Mouse (Mus musculus): ENCODE measurements around the gene Eif2s1.
A peak's percentile ranks its signal among the peaks of the same experiment; 100 is the strongest.

Eif2s1 gene

DNA sequence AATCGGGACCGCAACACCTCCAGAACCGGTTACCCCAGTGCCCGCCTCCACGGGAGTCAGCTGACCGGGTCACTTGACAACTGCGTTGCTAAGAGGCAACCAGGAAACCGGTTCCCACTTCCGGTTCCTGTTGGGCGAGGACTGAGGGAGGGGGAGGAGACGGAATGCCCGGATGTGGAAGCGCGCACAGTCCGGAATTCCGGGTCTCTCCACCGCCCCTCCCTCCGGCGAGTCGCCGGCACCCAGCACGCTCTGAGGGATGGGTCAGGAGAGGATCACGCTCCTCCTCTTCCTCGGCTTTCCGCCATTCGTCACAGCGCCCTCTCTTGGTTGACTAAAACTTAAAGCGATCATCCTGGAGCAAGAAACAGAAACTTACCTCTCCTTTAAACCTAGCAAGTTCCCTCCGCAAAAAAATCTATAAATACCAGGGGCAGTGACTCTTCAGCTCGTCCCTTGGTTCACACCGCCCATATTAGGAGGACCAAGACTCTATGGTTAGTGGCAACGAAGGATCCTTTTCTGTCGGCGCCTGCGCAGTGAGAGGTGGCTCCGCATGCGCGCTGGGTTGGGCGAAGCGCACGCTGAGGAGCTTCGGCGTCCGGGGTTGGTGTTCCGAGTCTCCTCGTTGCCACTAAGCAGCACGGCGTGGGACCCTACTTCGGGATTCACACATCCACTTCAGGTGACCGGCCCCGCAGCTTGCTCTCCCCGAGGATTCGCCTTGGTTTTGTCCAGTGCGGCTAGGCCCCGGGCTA is at the start of gene Eif2s1, which contains the start of gene Atp6v1d:
Eif2s1 (plus strand) TSS at position 324 of the 758 bp plus-strand sequence.
Atp6v1d (minus strand) TSS at position 143 of the 758 bp plus-strand sequence.
- DNase-seq (ENCODE audit: low spot score): peak; percentile 98

DNA sequence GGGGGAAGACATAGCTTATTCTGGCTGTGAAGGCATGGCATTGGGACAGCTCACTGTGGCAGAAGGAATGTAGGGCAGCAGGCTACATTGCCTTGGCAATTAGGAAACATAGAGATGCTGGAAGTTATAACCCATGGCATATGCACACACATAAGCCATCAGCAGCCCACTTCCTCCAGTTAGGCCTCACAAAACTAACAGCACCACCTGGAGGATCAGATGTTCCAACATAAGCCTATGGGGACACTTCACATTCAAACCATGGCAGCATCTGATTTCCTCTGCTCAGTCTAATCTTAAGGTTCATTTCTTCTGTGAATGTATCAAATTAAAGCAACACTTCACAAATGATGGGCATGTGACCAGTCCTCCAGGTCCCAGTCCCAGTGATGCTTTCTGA is 47.2 kb upstream of the Eif2s1 start:
- DNase-seq (ENCODE audit: low spot score): no peak

DNA sequence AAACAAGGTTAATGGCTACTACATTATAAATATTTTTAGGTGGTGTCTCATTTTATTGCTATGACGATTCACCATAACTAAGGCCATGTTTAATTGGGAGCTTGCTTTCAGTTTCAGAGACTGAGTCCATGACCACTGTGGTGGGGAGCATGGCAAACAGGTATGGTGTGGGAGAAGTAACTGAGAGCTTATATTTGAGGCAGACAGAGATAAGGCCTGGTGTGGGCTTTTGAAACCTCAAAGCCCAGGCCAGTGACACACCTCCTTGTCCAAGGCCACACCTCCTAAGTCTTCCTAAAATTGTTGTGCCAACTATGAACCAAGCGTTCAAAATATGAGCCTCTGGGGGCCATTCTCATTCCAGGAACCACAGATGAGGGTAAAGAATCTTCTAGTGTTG is 27.1 kb upstream of the Eif2s1 start:
- DNase-seq (ENCODE audit: low spot score): no peak

DNA sequence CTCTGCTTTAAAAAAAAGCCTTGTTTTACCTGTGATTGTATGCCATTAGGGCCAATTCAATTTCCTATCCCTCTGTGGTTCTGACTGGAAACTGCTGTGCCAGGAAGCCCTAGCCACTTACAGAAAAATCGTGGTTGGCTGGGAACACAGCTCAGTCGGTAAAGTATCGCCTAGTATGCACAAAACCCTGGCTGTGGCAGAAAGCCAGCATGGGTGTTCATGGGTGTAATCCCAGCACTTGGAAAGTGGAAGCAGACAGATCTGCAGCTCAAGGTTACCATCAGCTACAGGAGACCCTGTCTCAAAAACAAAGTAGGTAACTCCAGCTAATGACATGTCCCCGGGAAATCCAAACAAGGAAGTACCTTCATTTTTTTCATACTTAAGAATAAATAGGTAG is 21.7 kb upstream of the Eif2s1 start:
- no peak for DNase-seq (ENCODE audit: low spot score)

DNA sequence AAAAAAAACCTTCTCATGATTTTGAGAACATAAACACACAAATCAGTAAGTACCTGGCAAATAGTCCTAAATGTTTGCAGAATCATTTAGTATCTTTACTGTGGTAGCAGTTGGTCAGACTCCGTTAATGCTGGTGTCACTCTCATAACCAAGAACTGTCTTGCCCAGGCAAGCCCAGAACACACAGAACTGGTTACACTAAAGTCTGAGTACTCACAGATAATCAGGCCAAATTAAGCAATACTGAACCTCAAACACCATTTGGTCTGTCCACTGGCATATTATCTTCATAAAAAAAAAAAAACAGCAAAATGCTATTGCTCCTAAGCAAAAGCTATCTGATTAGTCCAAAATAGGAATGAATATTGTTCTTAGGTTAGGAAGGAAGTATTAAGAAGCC is 19.2 kb upstream of the Eif2s1 start:
- DNase-seq (ENCODE audit: low spot score): no peak

DNA sequence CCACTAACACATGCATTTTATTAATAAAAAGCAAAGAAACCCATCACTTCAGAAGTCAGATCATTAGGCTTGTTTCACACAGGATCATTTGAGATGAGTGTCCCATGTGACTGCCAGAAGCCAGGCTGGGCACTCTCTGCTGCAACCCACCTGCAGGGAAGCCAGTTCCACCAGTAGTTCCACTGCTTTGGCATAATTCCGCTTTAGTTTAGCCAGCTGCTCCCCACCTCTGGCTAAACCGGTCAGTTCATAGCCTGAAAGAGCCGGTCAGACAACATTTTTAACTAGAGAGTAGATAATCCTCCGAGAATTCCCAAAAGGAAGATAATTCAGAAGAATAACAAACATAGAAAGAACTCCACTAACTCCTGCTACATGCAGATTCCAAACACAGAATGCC is 13.4 kb upstream of the Eif2s1 start:
- DNase-seq (ENCODE audit: low spot score): no peak

DNA sequence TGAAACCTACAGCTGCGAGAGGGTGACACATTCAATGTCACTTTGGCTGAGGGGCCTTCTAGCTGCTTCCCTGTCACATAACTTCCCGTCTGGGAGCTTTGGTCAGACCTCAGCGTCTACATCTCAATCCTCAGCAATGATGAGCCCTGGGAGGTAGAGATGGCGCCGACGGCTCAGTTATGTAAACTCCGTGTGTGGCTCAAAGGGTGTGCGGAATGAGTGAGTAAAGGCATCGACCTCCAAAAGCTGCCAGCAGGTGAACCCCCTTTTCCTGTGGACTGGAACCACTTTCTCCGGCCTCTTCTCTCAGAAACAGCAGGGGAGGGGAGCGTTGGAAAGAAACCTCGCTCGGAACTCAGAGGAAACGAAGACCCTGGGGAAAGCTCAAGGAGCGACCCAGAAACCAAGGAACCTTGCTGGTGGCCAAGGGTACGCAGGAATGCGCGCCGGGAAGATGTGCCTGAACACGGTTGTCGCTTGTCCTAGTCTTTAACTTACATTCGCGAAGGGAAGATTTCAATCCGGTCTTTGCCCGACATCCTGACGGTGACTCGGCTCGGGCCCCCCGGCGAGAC is 611 bp upstream of the Eif2s1 start:
- peak; percentile 11 for DNase-seq (ENCODE audit: low spot score)

DNA sequence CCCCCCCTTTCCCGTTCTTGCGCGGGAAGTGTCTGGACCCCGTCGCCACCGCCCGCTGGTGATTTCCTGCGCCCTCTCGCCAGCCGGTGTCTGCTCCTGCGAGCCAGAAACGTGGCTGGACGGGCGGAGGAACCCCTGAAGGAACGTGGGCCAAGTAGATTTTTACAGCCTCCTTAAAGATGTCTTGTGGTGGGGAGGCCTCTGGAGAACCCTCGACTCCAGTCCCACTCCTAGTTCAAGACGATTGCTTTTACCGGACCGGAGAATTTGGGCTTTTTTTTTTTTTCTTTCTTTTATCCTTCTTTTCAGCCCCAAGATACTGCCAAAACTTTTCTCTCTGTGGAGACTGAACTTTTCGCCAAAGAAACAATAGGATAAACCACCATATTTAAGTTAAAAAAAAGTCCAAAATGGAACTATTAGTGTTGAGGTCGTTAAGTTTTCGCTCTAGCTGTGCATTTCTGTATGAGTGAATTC is 673 bp downstream of the Eif2s1 start:
- no peak for DNase-seq (ENCODE audit: low spot score)

DNA sequence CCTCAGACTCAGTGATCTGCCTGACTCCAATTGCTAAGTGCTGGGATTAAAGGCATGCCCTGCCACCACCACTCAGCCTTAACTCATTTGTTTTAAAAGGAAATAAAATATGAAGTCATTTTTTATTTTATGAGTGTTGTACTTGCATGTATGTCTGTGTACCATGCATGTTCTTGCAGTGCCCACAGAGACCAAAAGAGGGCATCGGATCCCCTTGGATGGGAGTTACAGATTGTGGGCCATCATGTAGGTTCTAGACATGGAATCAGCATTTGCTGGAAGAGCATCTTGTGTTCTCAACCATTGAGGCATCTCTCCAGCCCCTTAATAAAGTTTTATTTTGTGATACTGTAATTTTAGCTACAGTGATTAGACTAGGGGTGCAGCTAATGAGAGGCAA is 3.8 kb downstream of the Eif2s1 start:
- DNase-seq (ENCODE audit: low spot score): no peak

DNA sequence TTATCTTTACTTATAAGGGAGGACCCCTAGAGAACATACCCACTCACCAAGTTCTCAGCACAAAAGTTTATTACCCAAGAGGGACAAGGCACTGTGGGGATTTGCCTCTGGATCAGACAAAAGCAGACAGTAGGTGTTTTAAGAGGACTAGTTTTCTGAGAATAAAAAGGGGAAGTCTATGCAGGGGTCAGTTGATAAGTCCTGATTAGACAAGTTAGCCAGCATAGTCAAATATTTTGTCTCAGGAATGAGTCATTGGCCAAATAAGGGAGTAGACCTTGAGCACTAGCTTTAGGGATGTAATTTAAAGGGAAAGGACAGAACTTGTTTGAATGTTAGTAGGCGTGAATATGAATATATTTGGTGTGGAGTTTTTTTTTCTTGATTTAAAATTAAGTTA is 6.5 kb downstream of the Eif2s1 start:
- no peak for DNase-seq (ENCODE audit: low spot score)

DNA sequence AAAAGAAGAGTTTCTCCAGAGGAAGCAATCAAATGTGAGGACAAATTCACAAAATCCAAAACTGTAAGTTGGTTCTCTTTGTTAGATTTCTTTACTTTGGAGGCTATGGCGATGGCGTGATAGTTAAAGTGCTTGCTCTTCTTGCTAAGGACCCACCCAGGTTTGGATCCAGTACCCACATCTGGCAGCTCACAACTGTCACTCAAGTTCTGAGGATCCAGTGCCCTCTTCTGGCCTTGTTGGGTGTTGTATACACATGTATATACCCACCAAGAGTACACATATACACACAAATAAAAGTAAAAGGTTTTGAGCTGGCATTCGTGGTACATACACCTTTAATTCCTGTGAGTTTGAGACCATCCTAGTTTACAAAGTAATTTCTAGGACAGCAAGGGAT is 13.0 kb downstream of the Eif2s1 start:
- no peak for DNase-seq (ENCODE audit: low spot score)

DNA sequence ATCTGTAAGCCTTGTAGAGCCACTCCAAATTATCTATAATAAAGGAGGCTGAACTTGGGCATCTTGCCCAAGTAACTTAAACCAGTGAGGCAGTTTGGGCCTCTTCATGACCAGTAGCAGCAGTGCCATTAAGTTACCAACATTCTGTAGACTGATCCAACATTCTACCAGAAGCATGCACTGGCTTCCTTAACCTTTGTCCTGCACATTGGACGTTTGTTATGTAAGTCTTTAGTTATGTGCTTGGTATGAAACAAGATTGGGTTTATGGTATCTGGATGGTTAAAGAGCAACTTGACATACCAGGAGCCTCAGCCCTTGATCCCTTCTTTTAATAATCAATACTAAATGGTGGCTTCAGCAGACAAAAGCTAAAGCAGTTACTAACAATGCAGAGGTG is 28.4 kb downstream of the Eif2s1 start:
- DNase-seq (ENCODE audit: low spot score): no peak

DNA sequence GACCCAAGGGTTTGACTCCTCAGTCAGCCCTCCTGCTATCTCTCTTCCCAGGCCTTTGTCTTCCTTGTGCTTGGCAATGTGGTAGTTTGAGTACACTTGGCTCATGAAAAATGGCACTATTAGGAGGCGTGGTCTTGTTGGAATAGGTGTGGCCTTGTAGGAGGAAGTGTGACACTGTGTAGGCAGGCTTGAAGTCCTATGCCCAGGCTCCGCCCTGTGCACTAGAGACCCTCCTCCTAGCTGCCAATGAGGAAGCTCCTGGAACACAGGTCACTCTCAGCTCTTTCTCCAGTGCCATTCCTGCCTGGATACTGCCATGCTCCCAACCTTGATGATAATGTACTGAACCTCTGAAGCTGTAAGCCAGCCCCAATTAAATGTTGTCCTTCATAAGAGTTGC is 29.5 kb downstream of the Eif2s1 start:
- DNase-seq (ENCODE audit: low spot score): no peak

DNA sequence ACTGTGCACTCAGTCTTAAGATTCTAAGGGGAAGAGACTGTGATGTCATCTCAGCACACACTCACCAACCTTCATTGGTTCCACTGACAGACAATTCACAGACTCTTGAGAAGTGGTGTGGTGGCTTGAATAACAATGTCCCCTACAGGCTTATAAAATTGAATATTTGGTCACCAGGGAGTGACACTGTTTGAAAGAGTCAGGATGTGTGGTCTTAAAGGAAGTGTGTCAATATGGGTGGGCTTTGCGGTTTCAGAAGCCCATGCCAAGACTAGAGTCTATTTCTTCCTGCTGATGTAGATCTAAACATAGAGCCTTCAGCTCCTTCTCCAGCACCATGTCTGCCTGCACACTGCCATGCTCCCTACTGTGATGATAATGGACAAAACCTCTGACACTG is 36.2 kb downstream of the Eif2s1 start:
- no peak for DNase-seq (ENCODE audit: low spot score)

DNA sequence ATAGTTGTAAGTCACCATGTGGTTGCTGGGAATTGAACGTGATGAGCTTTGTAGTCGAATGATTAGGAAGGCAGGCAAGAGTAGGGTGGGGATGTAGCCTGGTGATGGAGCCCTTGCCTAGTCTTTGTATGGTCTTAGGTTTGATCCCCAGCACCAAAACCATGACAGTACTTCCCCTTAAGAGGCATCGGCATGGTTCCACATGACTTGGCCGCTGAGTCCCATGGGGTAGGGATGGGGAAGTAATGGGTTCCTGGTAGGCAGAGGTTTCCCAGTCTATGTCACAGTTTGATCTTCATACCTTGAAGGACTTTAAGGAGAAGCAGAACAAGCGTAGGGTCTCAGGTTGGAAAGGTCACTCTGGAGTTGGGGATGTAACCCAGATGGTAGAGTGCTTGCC is 39.8 kb downstream of the Eif2s1 start:
- DNase-seq (ENCODE audit: low spot score): no peak

DNA sequence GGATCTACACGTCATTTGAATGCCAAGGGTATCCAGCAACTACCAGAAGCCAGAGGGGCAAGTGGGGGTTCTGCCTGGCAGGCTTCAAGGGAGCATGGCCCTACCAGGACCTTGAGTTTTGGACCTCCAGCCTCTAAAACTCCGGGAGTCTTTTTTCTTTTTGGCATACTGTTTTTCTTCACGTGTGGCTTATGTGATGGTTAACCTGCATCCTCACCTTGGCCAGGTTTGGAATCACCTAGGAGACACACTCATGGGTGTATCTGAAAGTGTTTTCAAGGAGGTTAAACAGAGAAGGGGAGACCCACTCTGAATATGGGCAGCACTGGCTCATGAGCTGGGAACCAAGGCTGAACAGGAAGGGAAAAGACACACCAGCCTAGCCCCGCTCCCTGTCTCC is 41.7 kb downstream of the Eif2s1 start:
- DNase-seq (ENCODE audit: low spot score): no peak

DNA sequence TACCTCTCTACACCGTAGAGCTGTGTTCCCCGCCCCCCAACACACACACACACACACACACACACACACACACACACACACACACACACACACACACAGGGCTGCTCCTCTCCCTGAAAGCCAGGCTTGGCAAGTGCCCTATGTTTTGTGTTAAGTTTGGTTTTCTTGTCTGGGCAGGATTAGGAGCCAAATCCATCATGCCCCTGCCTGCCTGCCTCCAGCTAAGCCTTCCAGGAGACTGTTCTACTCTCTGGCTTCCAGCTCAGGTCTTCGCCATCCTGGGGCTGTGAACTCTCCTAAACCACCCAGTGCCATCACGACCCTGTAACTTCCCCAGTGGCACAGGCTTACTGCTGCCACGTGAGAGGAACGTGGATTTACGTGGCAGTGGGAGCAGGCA is 42.9 kb downstream of the Eif2s1 start:
- DNase-seq (ENCODE audit: low spot score): no peak

DNA sequence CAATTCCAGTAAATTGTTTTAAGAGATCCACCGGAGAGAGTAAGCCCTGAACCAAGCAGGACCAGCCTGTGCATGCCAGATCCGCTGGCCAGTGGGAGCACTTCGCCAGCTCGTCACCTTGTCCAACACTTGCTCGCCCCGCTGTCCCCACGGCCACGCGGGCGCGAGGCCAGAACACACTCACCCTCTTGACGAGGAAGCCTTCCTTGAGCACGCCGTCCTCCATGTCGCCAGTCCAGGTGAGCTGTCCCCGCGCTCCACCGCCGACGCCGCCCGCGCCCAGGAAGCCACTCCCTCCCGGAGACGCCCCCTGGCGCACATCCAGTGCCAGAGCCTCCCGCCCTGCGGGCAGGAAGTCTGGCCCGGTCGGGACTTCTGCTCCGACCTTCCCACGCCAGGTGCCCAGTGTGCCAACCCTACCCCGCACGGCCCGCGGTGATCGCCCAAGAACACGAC is 45.1 kb downstream of the Eif2s1 start, which contains the start of gene Plek2:
Plek2 (minus strand) TSS at position 258 of the 456 bp plus-strand sequence.
- DNase-seq (ENCODE audit: low spot score): no peak

DNA sequence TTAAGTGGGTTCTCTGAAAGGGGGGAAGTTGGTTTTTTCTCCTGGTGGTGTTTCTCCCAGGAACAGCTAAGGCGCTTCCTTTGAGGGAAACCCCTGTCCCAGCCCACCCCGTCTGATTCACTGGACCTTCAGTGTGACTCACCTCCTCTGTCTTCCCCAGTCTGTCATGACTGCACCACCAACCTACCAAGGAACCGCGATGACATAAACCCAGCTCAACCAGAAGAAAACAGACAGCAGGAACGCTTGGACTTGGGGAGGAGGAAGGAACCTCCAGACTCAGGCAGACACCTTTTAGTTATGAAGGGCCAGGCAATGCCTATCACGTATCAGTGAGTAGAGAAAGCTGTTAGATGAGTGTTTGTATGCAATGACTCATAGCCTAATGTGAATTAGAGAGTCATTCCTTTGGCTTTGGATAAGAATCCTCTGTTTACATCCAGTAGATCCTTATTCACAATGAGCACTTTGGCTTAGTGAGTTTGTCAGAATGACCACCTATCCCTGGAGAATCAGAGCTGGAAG is 46.5 kb downstream of the Eif2s1 start:
- DNase-seq (ENCODE audit: low spot score): no peak

DNA sequence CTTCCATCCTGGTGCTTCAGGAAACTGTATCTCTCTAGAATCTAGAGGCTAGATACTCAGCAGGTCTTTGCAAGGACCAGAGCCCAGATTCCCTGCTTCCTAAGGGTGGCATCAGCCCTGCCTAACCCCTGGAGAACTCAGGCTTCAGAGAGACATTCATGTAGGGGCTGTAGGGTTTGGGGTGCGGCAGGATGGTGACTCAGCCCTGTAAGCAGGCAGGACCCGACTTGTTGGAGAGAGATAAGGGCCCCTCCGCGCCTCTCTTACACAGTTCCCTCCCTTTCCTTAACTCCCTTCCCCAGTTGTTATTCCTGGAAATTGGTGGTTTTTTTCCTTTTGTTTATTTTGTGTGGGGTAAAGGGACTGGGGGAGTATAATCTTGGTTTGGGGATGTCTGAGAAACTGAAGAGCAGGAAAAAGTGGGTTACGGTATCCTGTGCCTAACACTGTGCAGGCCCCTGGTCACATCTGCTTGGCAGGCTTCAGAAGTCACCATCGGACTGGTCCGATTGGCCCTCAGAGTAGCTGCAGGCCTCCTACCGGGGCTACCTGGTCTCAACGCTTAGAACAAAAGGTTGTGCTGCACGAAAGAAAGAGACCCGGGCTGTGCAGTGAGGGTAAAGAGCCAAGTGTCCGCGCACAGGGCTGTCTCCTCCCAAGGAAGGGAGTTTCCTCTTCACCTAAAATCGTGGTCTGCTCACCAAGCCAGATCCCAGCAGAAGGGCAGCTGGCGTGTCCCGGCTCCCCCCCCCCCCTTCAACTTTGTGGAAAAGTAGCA is 49.3 kb downstream of the Eif2s1 start:
- no peak for DNase-seq (ENCODE audit: low spot score)

DNA sequence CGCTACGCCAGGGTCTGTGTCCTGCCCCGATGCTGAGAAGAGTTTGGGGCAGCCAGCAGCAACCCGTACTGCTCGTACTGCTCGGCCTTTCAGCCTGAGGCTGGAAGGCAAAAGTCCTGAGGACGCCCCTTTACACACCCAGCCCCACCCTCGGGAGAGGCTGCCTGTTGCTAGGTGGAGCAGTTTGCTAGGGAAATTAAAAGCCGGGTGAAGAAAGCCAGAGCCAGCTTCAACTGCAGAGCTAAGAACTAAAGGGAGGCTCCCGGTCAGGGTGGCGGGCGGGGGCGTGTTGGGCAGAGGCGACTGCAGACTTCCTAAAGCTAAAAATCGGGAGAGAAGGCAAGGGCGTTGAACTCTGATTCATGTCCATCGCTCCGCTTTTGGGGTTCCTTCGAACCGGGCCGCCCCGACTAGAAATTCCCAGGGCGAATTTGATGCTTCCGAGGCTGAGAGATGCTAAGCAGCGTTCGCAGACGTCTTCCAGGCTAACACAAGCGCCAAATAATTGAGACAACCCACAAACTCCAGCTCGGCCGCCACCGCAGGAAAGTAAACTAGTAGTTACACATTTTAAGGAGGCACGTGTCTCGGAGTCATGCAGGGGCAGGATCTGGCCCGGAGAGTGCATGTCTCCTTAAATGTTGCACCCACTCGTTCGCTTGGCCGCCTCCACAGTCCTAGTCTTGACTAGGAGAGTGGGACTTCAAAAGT is 50.2 kb downstream of the Eif2s1 start:
- no peak for DNase-seq (ENCODE audit: low spot score)

DNA sequence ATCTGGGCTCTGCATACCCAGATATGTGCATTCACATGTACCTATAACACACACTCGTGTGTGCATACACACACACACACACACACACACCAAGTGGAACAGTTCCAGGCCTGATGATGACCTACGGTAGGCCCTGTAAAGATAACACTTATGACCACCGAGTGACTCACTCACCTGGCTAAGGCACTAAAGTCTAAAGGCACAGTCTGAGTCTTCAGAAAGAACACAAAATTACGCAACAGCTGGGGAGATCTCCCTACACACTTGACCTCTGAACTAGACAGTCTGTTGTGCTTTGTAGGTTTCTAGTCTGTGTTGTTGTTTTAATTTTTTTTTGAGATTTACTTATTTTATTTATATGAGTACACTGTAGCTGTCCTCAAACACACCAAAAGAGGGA is 52.8 kb downstream of the Eif2s1 start:
- no peak for DNase-seq (ENCODE audit: low spot score)
